Mouse (Mus musculus) stomach, embryonic 16.5 days (tissue): Measurements from ENCODE around the gene Csdc2. TPM values are rescaled to one million over a fixed set of nuclear protein-coding genes. Genes with fewer than 3 reads are reported as not detected.
"Not testable (repeated sequence)": the region's sequence is repeated elsewhere in the genome, so short reads cannot be mapped to it uniquely, and the experiment has no call there.

Experiments
- ATAC-seq: fragments of 200-750 bp; cut with Nextera tagmentation; 2 replicates; pipeline ENCODE4 v1.8.0; 2017; ENCODE audit warnings: moderate number of reproducible peaks, moderate TSS enrichment; ENCODE audit not compliant: insufficient read depth, low FRiP score
- H3K27ac ChIP-seq: fragments of 300-500 bp; sonication (generic); 2 replicates; pipeline ENCODE4 v1.5.1; 2014; ENCODE audit warnings: low read length
- H3K27me3 ChIP-seq: fragments of 300-500 bp; sonication (generic); 2 replicates; pipeline ENCODE4 v1.6.1; 2014; ENCODE audit warnings: low read length, control low read depth, mixed read lengths; ENCODE audit not compliant: control insufficient read depth, insufficient read depth
- H3K36me3 ChIP-seq: fragments of 300-500 bp; sonication (generic); 2 replicates; pipeline ENCODE4 v1.6.1; 2014; ENCODE audit warnings: low read length; ENCODE audit not compliant: control insufficient read depth, insufficient read depth
- H3K4me1 ChIP-seq: fragments of 300-500 bp; sonication (generic); 2 replicates; pipeline ENCODE4 v1.6.1; 2014; ENCODE audit warnings: low read length, control low read depth, mixed read lengths; ENCODE audit not compliant: control insufficient read depth, insufficient read depth
- H3K4me2 ChIP-seq: fragments of 300-500 bp; sonication (generic); 2 replicates; pipeline ENCODE4 v1.6.1; 2014; ENCODE audit warnings: low read depth, low read length, mixed read lengths
- H3K4me3 ChIP-seq: fragments of 300-500 bp; sonication (generic); replicated peaks from 2 replicates; pipeline ENCODE4 v1.5.1; 2014; ENCODE audit warnings: mild to moderate bottlenecking, low read length
- H3K9ac ChIP-seq: fragments of 300-500 bp; sonication (generic); 2 replicates; pipeline ENCODE4 v1.6.1; 2014; ENCODE audit warnings: low read length
- H3K9me3 ChIP-seq: fragments of 300-500 bp; sonication (generic); replicated peaks from 2 replicates; pipeline ENCODE4 v1.6.1; 2016; ENCODE audit warnings: low read length, control low read depth; ENCODE audit not compliant: control insufficient read depth
- WGBS: fragments of 180-500 bp; shearing (Covaris S2); extraction: QIAGEN DNeasy Blood & Tissue Kit; methylation state at CpG from one replicate; pipeline ENCODE4 v1.1.7; 2014; 5-methylcytosine and 5-hydroxymethylcytosine counted together
- polyA plus RNA-seq: library from polyadenylated mRNA; unstranded; fragments of >200 nt; fragmentation: Nextera tagmentation; extraction: Ambion mirVana; gene quantifications from 2 replicates; pipeline ENCODE4 v1.2.1, GENCODE M21; 2015

Gene Csdc2
- polyA plus RNA-seq, 1 experiment from 2014 or later: 17.1 TPM

DNA sequence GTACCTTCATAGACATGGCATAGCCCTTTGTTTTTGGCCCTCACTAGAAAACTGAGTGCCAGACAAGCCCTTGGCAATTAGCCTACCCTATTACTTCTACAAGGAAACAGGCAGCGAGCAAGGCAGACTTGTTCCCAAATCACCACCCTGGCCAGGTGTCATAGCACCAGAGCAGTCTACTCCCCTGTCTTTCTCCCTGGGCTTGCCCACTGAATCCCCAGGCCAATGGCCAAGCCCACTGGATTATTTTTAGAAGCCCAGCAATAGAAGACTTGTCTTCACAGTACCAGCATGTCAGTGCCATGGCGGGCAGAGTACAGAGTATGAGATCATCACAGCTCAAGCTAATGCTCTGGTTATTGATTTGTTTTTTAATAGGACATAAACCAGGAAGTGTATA is 37.8 kb upstream of the Csdc2 start:
- H3K4me1 ChIP-seq: no peaks in the 10 kb centered on the region
- peaks cover 15% of the 10 kb centered on the region for H3K36me3 ChIP-seq
- no peaks in the 10 kb centered on the region for H3K9me3 ChIP-seq
- WGBS: 80% methylated on average over 2 of the region's 2 CpGs
- H3K27me3 ChIP-seq: no peaks in the 10 kb centered on the region
- no peak overlapping the region for H3K9ac ChIP-seq
- no peak for ATAC-seq
- no peak overlapping the region for H3K4me2 ChIP-seq
- no peak overlapping the region for H3K27ac ChIP-seq
- no peak overlapping the region for H3K4me3 ChIP-seq

DNA sequence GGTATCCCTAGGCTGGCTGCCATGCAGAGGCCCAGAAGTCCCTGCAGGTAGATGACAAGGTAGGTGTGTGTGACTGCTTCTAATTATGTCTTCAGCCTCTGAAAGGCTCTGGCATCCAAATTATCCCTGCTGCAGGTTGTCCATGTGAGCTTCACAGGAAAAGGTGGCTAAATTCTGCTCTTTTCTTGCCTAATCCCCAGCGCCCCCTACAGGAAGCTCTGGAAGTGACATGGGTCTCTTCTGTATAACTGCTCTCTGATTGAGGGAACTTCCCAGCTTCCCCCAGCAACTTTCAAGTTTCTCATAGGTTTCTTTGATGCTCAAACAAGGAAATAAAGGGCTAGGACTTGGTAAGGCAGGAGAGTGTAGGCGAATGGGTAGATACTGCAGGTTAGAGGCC is 31.6 kb upstream of the Csdc2 start:
- H3K36me3 ChIP-seq: peaks cover 18% of the 10 kb centered on the region; the same call in 1 of the 2 replicates
- no peak for ATAC-seq
- H3K4me1 ChIP-seq: no peaks in the 10 kb centered on the region
- H3K27me3 ChIP-seq: no peaks in the 10 kb centered on the region
- no peaks in the 10 kb centered on the region for H3K9me3 ChIP-seq
- no peak overlapping the region for H3K4me3 ChIP-seq
- H3K4me2 ChIP-seq: no peak overlapping the region
- 42% methylated on average over 2 of the region's 2 CpGs for WGBS
- no peak overlapping the region for H3K9ac ChIP-seq
- H3K27ac ChIP-seq: no peak overlapping the region

DNA sequence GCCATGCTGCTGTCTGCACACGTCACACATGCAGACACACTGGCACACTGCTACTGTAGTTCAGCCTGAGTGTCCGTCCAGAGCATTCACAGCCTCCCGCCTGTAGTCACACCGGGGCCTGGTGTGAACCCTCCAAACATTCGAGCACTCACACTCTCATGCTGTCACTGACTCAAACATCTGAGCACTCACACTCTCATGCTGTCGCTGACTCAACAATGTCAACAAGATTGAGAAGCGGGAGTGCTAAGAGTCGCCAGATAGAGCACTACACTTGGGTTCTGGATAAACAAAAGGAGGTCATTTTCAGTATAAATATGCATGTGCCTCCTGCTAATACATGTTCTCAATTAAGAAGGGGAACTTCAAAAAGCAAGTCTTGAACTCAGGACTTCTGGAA is 28.6 kb upstream of the Csdc2 start:
- no peak overlapping the region for H3K27ac ChIP-seq
- WGBS: 82% methylated on average over 8 of the region's 8 CpGs
- no peak overlapping the region for H3K4me2 ChIP-seq

DNA sequence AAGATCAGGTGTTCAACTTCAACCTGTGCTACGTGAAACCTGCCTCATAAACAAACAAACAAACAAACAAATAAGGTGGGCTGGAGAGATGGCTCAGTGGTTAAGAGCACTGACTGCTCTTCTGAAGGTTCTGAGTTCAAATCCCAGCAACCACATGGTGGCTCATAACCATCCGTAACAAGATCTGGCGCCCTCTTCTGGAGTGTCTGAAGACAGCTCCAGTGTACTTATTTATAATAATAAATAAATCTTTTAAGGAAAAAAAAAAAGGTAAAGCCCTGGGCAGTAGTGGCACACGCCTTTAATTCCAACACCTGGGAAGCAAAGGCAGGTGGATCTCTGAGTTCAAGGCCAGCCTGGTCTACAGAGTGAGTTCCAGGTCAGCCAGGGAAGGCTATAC is 27.8 kb upstream of the Csdc2 start:
- H3K9me3 ChIP-seq: not testable (repeated sequence)
- 85% methylated on average over 4 of the region's 4 CpGs for WGBS

More for the DNA sequence above, 28.6 kb upstream of the Csdc2 start:
- Histone ChIP-seq H3K4me1 (no peaks in the 10 kb centered on the region), H3K36me3 (peaks cover 10% of the 10 kb centered on the region), H3K9me3 (no peaks in the 10 kb centered on the region), H3K9ac (no peak overlapping the region), H3K27me3 (no peaks in the 10 kb centered on the region), H3K4me3 (no peak overlapping the region)
- ATAC-seq: no peak

DNA sequence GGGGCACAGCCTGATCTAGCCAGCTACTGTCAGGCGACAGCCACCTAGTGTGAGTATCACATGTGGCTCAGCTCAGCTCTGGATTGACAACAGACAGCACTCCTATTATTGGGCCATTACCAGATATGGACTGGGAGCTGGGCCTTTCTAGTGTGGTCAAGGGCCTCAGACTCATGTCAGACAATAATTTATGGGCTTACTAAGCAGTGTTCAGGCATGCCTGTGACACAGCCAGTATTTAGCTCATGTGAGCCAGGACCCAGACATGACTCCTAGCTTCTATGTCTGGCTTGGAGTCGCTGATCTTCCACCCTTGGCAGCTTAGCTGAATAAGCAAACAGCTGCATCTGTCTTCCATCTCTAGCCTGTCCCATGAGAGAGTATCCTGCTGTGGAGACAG is 24.1 kb upstream of the Csdc2 start:
- Histone ChIP-seq H3K4me2 (no peak overlapping the region), H3K36me3 (peaks cover 21% of the 10 kb centered on the region), H3K27me3 (no peaks in the 10 kb centered on the region), H3K4me1 (no peaks in the 10 kb centered on the region), H3K9me3 (no peaks in the 10 kb centered on the region), H3K27ac (no peak overlapping the region), H3K9ac (no peak overlapping the region), H3K4me3 (no peak overlapping the region)
- 0 out of 2 replicates have a peak, but pooled peaks have one; percentile 37 for ATAC-seq
- WGBS: 57% methylated on average over 2 of the region's 2 CpGs

More for the DNA sequence above, 27.8 kb upstream of the Csdc2 start:
- not testable (repeated sequence) for H3K4me2 ChIP-seq, H3K4me3 ChIP-seq, H3K27ac ChIP-seq, H3K9ac ChIP-seq, ATAC-seq, H3K4me1 ChIP-seq, H3K27me3 ChIP-seq
- peaks cover 16% of the 10 kb centered on the region for H3K36me3 ChIP-seq

DNA sequence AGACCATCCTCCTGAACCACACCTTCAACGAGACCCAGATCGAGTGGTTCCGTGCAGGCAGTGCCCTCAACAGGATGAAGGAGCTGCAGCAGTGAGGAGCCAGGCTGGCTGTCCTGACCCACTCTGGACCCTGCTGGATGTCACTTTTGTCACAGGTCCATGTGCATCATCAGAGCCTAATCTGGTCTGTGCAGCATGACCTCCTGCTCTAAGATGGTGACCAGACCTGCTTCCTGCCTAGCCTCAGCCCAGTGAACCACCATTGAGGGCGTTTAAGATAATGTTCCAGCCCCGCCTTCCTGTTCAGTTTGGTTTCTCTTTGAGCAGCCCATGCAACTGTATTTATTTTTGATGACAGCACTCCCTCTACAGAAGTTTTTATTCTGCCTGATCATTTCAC is 21.9 kb upstream of the Csdc2 start:
- no peak overlapping the region for H3K9ac ChIP-seq
- peaks cover 14% of the 10 kb centered on the region for H3K36me3 ChIP-seq
- 84% methylated on average over 5 of the region's 5 CpGs for WGBS
- no peaks in the 10 kb centered on the region for H3K9me3 ChIP-seq
- H3K4me3 ChIP-seq: no peak overlapping the region
- no peaks in the 10 kb centered on the region for H3K4me1 ChIP-seq
- no peak overlapping the region for H3K27ac ChIP-seq
- no peak for ATAC-seq
- H3K27me3 ChIP-seq: no peaks in the 10 kb centered on the region
- H3K4me2 ChIP-seq: no peak overlapping the region

DNA sequence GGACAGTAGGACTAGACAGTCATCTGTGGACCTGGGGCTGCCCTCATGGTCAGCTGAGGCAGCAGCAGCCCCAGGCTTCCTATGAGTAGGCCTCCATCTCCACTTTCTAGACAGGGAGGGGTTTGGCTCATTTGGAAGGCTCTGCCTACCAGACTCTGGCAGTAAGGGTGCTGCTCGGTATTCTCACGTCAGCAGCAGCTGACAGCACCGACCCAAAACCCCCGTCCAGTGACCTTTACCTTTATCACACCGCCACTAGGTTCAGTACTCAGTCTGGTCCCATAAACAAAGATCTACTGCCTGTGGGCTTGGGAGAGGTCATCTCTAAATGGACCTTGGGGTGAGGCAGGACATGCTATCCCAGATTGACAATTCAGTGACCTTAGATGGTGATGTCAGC is 20.9 kb upstream of the Csdc2 start:
- 66% methylated on average over 5 of the region's 5 CpGs for WGBS
- Histone ChIP-seq H3K4me3 (no peak overlapping the region), H3K4me1 (no peaks in the 10 kb centered on the region), H3K9ac (no peak overlapping the region), H3K27ac (no peak overlapping the region), H3K4me2 (no peak overlapping the region), H3K27me3 (no peaks in the 10 kb centered on the region), H3K9me3 (no peaks in the 10 kb centered on the region), H3K36me3 (peaks cover 13% of the 10 kb centered on the region)
- no peak for ATAC-seq

DNA sequence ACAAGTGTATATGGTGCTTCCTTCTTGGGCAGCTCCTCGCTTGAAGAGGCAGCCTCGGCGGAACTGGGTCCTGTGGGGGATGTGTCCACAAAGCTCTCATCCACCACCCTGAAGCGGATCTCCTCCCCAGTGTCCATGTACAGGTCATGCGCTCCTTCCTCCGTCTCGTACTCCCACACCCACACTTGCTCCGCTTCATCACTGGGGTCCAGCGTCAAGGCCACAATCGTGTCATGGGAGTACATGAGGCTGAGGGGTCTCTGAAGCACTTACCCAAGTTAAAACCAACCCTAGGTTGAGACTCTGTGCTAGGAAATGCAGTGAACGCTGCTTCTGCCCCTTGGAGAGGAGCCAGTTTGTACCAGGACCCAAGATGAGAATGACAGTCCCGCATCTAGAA is 19.4 kb upstream of the Csdc2 start:
- 86% methylated on average over 12 of the region's 12 CpGs for WGBS
- Histone ChIP-seq H3K9ac (no peak overlapping the region), H3K27me3 (no peaks in the 10 kb centered on the region), H3K4me3 (no peak overlapping the region), H3K27ac (no peak overlapping the region), H3K9me3 (no peaks in the 10 kb centered on the region), H3K36me3 (peaks cover 13% of the 10 kb centered on the region), H3K4me1 (no peaks in the 10 kb centered on the region), H3K4me2 (no peak overlapping the region)
- ATAC-seq: no peak

DNA sequence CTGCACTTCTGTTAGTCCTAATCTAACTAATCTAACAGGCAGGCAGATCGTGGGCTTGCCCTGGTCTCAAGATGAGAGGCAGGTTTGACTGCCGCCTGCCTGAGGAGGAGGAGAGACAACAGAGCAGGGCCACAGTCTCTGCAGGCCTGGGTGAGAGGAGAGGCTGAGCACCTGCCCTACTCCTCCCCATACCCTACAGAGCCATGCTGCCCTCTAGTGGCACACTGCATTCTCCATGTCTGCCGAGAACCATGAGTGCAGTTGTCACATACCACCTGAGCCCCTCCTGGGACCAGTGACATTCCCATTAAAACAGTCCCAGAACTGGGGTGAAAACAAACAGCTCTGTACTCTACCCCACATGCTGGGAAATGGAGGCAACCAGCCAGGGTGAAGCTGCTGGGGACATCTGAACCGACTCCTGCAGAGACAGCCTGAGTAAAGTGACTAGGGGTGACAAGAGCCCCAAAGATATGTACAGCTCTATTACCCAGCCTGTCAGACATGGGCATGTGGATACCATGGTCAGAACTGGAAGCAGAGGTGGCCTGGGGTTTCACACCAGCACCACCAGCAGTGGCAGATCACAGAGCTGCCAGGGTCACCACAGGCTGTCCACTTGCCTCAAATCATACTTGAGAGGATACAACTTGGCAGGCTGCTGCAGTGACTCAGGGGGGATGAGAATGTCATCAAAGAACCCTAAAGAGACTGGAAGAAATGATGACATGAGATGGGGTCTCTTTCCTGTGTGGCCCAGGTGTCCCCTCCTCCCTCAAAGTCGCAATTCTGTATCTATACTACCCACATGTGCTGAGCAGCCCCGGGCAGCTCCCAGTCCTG is 18.7 kb upstream of the Csdc2 start:
- peaks cover 13% of the 10 kb centered on the region for H3K36me3 ChIP-seq
- WGBS: 49% methylated on average over 6 of the region's 6 CpGs
- H3K9ac ChIP-seq: no peak overlapping the region
- ATAC-seq: peak; percentile 54; the same call in 1 of the 2 replicates
- no peaks in the 10 kb centered on the region for H3K4me1 ChIP-seq
- no peaks in the 10 kb centered on the region for H3K9me3 ChIP-seq
- H3K27me3 ChIP-seq: no peaks in the 10 kb centered on the region
- no peak overlapping the region for H3K27ac ChIP-seq
- no peak overlapping the region for H3K4me3 ChIP-seq
- no peak overlapping the region for H3K4me2 ChIP-seq
